Mouse (Mus musculus) cerebellum, adult 2 months (tissue): ENCODE measurements around the gene Spata3. TPM values are rescaled to one million over a fixed set of nuclear protein-coding genes. Genes with fewer than 3 reads are reported as not detected.

ENCODE experiments used
- DNase-seq, 2 experiments: peaks; one replicate each; pipeline ENCODE4 v3.0.0; 2021
- H3K27ac ChIP-seq: fragments of 200-500 bp; 2 replicates; pipeline ENCODE4 v1.5.1; 2012; ENCODE audit warnings: low read length, control low read depth, inconsistent platforms; ENCODE audit not compliant: insufficient read depth
- H3K27me3 ChIP-seq: fragments of 200-500 bp; 2 replicates; pipeline ENCODE4 v1.6.1; 2012; ENCODE audit warnings: inconsistent platforms, mild to moderate bottlenecking, low read length, moderate library complexity; ENCODE audit not compliant: control insufficient read depth, insufficient read depth
- H3K4me1 ChIP-seq: fragments of 200-500 bp; 2 replicates; pipeline ENCODE4 v1.6.1; 2011; ENCODE audit warnings: low read length; ENCODE audit not compliant: control insufficient read depth, insufficient read depth
- H3K4me3 ChIP-seq: fragments of 200-500 bp; replicated peaks from 2 replicates; pipeline ENCODE3; 2011; ENCODE audit warnings: mild to moderate bottlenecking, low read depth, low read length, control low read depth; ENCODE audit not compliant: insufficient read depth
- CTCF ChIP-seq: fragments of 200-500 bp; IDR thresholded peaks from 2 replicates; pipeline ENCODE4 v1.5.1; 2011; ENCODE audit warnings: low read depth, mild to moderate bottlenecking, control low read depth, low read length, moderate library complexity, borderline replicate concordance; ENCODE audit not compliant: insufficient read depth
- POLR2A ChIP-seq: fragments of 200-500 bp; IDR thresholded peaks from 2 replicates; pipeline ENCODE4 v1.6.1; 2011; ENCODE audit warnings: low read length, control low read depth, borderline replicate concordance; ENCODE audit not compliant: insufficient read depth
- WGBS: fragments of 180-500 bp; shearing (Covaris S2); methylation state at CpG from one replicate; pipeline ENCODE4 v1.1.7; 2018; 5-methylcytosine and 5-hydroxymethylcytosine counted together
- polyA plus RNA-seq: library from polyadenylated mRNA; depleted of rRNA; stranded (reverse); fragments of >200 nt; gene quantifications from 2 replicates; pipeline ENCODE4 v1.2.3, GENCODE M21; 2012; rRNA removed

Gene Spata3
- 0.95 and 1.0 TPM in 2 replicates for polyA plus RNA-seq

DNA sequence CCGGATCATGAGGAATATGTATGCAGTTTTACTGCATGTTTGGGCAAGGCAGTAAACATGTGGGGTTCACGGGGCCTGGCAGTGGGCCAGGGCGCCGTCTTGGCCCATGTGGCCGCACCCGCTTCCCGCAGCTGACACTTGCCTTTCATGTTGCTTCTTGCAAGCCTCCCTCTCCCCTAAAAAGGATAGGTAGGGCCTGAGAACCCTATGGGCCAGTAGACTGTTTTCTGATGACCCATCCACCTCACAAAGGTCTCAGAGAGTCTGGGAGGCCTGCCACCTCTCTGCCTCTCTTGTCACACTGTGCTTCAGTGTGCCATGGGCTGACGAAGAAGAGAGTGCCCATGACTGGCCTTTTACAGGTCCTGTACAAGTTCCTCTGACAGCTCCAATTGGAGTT lies at the start of gene Spata3:
Gene Spata3 (plus strand): TSS at position 301 of the 400 bp plus-strand sequence.
- no peak for DNase-seq
- no peaks in the 10 kb centered on the region for H3K4me1 ChIP-seq
- H3K27ac ChIP-seq: no peak within 1 kb of the TSS
- no peaks in the 10 kb centered on the region; the same call in 1 of the 2 replicates for H3K27me3 ChIP-seq
- H3K4me3 ChIP-seq: no peak within 1 kb of the TSS
- WGBS: 78% methylated on average over 8 of the region's 8 CpGs
- TF ChIP-seq CTCF (no peak), POLR2A (no peak)

GRCm38 (mm10) chr1:85969081-85969480 lies 47.5 kb upstream of the Spata3 start:
- Histone ChIP-seq H3K4me1 (no peaks in the 10 kb centered on the region), H3K4me3 (no peak overlapping the region), H3K27ac (no peak overlapping the region), H3K27me3 (no peaks in the 10 kb centered on the region)
- TF ChIP-seq CTCF (no peak), POLR2A (no peak)
- WGBS: 42% methylated on average over 1 of the region's 1 CpGs
- no peak for DNase-seq

DNA sequence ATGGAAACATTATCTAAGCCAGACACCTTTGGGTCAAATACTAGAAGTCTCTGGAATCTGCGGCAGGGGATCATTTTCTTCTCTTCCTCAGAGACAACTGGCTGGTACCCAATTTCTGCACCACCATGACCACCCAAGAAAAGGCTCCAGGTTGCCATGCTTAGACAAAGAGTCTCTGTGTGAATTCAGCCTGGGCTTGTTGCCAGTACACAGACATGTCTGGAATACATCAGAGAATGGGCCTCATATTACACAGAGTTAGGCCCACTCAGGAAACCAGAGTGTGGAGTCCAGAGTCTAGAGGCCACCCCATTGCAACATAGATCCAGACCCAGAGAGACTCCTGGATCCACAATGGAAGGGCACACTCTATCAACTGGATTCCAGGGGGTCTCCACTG lies 47.1 kb upstream of the Spata3 start:
- WGBS: 21% methylated on average over 1 of the region's 1 CpGs
- DNase-seq: peak in 1 of 2 experiments; percentile 18
- no peak overlapping the region for H3K4me3 ChIP-seq
- TF ChIP-seq POLR2A: no peak
- TF ChIP-seq CTCF: no peak
- no peaks in the 10 kb centered on the region for H3K4me1 ChIP-seq
- no peak overlapping the region for H3K27ac ChIP-seq
- no peaks in the 10 kb centered on the region for H3K27me3 ChIP-seq

- H3K4me1 ChIP-seq: no peaks in the 10 kb centered on the region
- 95% methylated on average over 3 of the region's 3 CpGs for WGBS
Observed at GRCm38 (mm10) chr1:85971070-85971469, 45.5 kb upstream of the Spata3 start.

GRCm38 (mm10) chr1:85972341-85972740 lies 44.3 kb upstream of the Spata3 start:
- Histone ChIP-seq H3K4me1 (no peaks in the 10 kb centered on the region), H3K27me3 (no peaks in the 10 kb centered on the region), H3K4me3 (no peak overlapping the region), H3K27ac (no peak overlapping the region)
- DNase-seq: no peak
- WGBS: 53% methylated on average over 3 of the region's 3 CpGs
- TF ChIP-seq CTCF (no peak), POLR2A (no peak)

More at GRCm38 (mm10) chr1:85971070-85971469, 45.5 kb upstream of the Spata3 start:
- no peak for TF ChIP-seq CTCF
- H3K4me3 ChIP-seq: no peak overlapping the region
- no peak for DNase-seq
- no peak overlapping the region for H3K27ac ChIP-seq
- H3K27me3 ChIP-seq: no peaks in the 10 kb centered on the region

- no peak for TF ChIP-seq CTCF
- no peak for TF ChIP-seq POLR2A
- no peaks in the 10 kb centered on the region for H3K4me1 ChIP-seq
Observed at GRCm38 (mm10) chr1:85973468-85973877, 43.1 kb upstream of the Spata3 start.

DNA sequence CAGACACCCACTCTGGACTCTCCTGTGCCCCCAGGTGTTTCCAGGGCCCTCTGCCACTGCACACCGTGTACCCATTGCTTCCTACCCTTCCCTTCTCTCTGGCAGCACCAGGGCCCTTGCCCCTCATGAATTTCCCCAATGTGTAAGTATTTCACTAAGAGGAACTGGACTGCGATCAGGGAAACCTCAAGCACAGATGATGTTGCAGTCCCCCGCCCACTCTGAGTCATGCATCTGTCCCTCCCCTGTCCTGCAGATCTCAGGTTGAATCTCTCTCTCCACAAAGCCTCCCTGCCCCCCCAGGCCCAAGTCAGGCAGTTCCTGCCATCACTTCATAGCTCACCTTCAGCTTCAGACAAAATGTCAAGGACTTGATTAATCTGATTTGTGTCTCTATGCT lies 38.9 kb upstream of the Spata3 start:
- no peak for DNase-seq
- Histone ChIP-seq H3K4me1 (no peaks in the 10 kb centered on the region), H3K27me3 (no peaks in the 10 kb centered on the region), H3K4me3 (no peak overlapping the region), H3K27ac (no peak overlapping the region)
- 68% methylated on average over 3 of the region's 3 CpGs for WGBS
- TF ChIP-seq CTCF (no peak), POLR2A (no peak)

More at GRCm38 (mm10) chr1:85973468-85973877, 43.1 kb upstream of the Spata3 start:
- Histone ChIP-seq H3K4me3 (no peak overlapping the region), H3K27ac (no peak overlapping the region), H3K27me3 (no peaks in the 10 kb centered on the region)
- DNase-seq: no peak
- WGBS: 96% methylated on average over 2 of the region's 2 CpGs

- Histone ChIP-seq H3K4me1 (no peaks in the 10 kb centered on the region), H3K27ac (no peak overlapping the region), H3K27me3 (no peaks in the 10 kb centered on the region), H3K4me3 (no peak overlapping the region)
- 32% methylated on average over 7 of the region's 7 CpGs for WGBS
- peak in 1 of 2 experiments; percentile 8 for DNase-seq
- TF ChIP-seq POLR2A: no peak
- TF ChIP-seq CTCF: no peak
Observed at GRCm38 (mm10) chr1:85981738-85982357, 34.8 kb upstream of the Spata3 start.
